Mouse (Mus musculus): ENCODE measurements around the gene Kynu.

Kynu gene

GRCm38 (mm10) chr2:43646962-43647361 is 91.8 kb downstream of the Kynu start:
- DNase-seq (ENCODE audit: low spot score in 2 of 2) = no peak

DNA sequence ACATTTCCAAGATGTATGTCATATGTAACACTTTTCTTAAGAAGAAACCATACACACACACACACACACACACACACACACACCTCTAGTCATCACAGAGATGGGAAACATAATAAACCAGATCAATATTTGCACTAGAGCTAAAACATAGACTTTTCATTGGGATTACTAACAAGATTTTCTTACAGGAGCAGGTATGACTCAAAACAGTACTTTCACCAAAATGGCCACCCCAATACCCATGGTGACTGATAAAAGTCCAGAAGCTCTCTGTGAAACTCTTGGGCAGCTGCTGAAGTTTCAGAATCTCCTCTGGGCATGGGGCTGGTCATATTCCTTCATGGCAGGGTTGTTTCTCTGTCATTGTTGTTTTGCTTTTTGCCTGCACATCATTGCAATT is 114.5 kb downstream of the Kynu start:
- no peak for DNase-seq (ENCODE audit: low spot score in 2 of 2)

DNA sequence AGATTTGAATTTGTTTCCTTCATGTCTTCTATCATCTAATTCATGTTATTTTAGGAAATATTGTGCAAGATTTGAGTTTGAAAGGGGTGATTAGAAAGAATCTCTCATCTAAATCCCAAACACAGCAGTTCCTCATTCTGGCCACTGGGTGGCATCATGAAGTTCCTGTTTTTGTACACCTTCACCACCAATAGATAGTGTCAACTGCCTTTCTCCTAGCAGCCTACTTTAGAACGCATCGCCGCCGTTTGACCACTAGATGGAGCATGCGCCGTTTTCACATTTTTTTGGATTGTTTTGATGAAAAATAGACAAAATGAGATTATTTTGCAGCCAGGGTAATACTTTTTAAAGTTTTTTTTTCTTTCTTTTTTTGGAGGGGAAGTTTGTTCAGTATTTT is 118.5 kb downstream of the Kynu start:
- DNase-seq (ENCODE audit: low spot score in 2 of 2) = peak; percentile 14 to 22

DNA sequence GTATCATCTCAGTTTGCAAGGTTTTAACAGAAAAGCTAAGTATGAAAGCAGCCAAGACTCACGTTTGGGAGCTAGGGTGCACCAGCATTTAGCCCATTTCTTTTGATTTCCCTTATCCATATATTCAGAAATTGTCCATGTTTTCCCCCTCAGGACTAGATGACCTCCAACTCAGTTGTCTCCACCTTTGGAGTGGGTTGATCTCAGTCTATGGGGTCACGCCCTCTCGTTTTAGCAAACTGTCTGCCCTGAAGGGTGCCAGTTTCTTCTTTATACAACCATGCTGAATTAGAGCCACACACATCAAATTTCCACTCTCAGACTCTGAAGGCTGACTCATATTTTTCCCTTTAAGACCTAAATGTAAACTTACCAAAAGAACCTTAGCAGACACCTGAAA is 119.0 kb downstream of the Kynu start:
- no peak for DNase-seq (ENCODE audit: low spot score in 2 of 2)

GRCm38 (mm10) chr2:43675277-43675676 is 120.1 kb downstream of the Kynu start:
- DNase-seq (ENCODE audit: low spot score in 2 of 2) = no peak

GRCm38 (mm10) chr2:43690402-43690801 is 135.3 kb downstream of the Kynu start:
- no peak for DNase-seq (ENCODE audit: low spot score in 2 of 2)

- no peak for DNase-seq (ENCODE audit: low spot score in 2 of 2)
Observed at GRCm38 (mm10) chr2:43691290-43691689, 136.2 kb downstream of the Kynu start.

DNA sequence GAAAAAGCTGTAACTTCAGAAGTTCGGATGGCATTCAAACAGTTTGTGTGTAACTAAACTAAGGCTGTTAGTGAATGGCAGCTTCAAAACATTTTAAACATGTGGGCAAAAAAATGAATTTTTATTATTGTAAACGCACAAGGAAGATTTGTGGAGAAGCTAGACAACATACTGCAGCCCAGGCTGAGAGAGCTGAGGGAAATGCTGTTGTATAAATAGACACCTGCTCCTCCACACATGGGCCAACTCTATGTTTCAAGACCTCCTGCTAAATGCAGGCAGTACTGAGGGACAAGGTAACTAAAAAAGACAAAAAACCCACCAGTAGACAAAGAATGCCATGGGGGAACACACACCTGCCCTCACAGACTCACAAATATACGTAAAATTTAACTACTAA is 140.5 kb downstream of the Kynu start:
- DNase-seq (ENCODE audit: low spot score in 2 of 2) = no peak

DNA sequence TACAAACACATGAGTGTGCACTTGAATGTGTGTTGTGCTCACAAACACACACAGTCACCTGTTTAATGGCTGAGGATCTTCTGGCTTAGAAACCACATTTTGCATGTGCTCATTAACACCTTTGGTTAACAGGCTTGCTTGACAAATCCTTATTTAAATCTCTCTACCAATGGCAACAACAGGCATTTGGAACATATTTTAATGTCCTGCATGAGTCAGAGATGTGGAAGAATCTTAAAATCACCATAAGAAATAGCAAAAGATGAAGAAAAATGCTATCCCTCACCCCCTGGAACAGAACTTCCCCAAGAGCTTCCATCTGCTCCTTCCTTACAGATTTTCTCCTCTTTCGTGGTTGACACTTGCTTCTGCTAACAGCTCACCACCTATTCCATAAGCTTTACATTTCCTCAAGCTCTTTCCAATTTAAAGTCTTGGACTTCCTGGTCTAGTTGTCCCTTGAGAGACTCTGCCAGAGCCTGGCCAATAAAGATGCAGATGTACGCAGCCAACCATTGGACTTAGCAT is 157.5 kb downstream of the Kynu start:
- no peak for DNase-seq (ENCODE audit: low spot score in 2 of 2)

DNA sequence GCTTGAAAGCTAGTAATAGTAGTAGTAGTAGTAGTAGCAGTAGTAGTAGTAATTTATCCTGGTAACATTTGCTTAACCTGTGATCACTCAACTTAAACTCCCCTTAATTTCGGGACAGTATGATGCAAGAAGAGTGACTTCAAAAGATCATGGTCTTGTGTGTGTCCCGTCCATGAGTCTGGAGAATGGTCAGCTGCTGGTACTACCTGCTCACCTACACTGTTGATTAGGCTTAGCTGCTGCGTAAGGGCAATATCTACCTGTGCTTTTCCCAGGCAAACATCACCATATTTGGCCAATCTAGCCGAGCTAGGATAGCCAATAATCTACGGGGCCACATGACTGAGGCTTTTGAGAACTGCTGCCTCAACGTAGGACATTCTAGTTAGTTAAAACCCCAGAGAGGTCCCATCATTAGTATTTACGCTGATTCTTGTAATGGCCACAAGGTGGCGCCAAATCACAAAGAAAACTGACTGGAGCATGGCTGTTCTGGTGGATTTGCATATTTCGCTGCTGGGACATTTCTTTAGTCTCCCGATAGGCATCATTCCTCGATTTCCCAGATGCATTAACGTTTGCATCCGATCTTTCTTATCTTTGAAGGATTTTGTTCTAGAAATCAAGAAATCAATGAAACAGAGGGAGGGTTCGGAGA is 167.4 kb downstream of the Kynu start:
- DNase-seq (ENCODE audit: low spot score in 2 of 2) = peak; percentile 35 to 37

DNA sequence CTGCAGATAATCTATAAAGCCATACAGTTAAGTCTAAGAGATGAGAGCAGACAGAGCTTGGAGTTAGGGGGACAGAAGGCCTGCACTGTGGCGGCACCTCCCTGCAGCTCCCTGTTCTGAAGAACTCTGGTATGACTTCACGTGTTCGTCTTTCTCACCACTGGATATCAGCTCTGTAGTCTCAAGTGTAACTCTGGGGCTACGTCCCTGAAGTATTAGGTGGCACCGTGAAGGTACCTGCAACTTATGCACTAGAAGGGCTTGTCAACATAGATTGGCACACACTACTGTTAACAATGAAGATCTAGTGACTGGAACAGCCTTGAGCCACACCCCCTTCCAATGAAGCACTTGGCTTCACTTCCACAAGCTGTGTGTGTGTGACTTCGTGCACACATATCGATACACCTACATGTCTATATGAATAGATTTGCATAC is 168.0 kb downstream of the Kynu start:
- no peak for DNase-seq (ENCODE audit: low spot score in 2 of 2)

GRCm38 (mm10) chr2:43727181-43727580 is 172.1 kb downstream of the Kynu start:
- DNase-seq (ENCODE audit: low spot score in 2 of 2) = no peak

DNA sequence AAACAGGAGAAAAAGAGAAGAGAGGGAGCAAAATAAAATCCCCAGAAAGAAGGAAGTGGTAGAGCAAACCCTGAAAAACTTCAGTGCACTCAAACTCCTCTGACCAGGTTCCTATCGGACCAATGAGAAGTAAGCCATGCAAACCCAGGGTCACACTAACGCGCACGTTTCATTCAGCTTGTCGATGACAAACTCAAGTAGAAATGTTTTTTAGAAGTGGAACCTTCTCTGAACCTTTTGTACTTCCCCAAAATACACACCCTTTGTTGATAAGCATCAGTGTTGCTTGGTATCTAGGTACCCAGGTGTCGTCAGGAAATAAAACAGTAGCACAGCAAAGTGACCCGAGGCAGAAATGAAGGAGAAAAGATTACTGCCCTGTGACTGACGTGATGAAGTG is 172.6 kb downstream of the Kynu start:
- no peak for DNase-seq (ENCODE audit: low spot score in 2 of 2)

DNA sequence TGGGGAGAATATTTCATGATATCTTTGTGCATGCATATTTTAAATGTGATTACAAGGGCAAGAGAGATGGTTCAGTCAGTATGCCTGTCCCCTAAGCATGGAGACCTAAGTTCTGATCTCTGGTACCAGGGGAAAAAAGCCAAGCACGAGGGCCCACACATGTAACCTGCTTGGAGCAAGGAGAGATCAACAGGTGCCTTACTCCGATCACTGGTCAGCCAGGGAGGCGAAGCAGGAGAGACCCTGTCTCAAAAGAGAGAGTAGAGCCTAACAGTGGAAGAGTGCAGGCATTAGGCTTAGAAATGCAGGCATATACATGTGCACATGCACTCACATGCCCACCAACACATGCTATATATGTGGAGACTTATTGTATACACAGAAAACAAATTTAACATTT is 173.7 kb downstream of the Kynu start:
- DNase-seq (ENCODE audit: low spot score in 2 of 2) = no peak
